Mouse (Mus musculus) common myeloid progenitor, adult 5-6 weeks (primary cell): ENCODE measurements around the gene Slc35b1. TPM values are rescaled to one million over a fixed set of nuclear protein-coding genes. Genes with fewer than 3 reads are reported as not detected.
"Not testable (repeated sequence)": the region's sequence is repeated elsewhere in the genome, so short reads cannot be mapped to it uniquely, and the experiment has no call there.

Source experiments
- ATAC-seq: replicated peaks from 2 replicates; pipeline ENCODE4 v1.8.0; 2016; ENCODE audit warnings: low read depth, mild to moderate bottlenecking, moderate TSS enrichment, inconsistent platforms; ENCODE audit not compliant: poor library complexity, severe bottlenecking
- total RNA-seq: library from RNA; stranded (forward); fragments of 200-1000, 187-1606 nt; gene quantifications from 2 replicates; pipeline ENCODE4 v1.2.3, GENCODE M21; 2017

The Slc35b1 gene
- total RNA-seq, 1 experiment from 2014 or later: 30.6 TPM

- no peak for ATAC-seq
These were observed 7.8 kb downstream of the Slc35b1 start for GRCm38 (mm10) chr11:95392223-95392667.

DNA sequence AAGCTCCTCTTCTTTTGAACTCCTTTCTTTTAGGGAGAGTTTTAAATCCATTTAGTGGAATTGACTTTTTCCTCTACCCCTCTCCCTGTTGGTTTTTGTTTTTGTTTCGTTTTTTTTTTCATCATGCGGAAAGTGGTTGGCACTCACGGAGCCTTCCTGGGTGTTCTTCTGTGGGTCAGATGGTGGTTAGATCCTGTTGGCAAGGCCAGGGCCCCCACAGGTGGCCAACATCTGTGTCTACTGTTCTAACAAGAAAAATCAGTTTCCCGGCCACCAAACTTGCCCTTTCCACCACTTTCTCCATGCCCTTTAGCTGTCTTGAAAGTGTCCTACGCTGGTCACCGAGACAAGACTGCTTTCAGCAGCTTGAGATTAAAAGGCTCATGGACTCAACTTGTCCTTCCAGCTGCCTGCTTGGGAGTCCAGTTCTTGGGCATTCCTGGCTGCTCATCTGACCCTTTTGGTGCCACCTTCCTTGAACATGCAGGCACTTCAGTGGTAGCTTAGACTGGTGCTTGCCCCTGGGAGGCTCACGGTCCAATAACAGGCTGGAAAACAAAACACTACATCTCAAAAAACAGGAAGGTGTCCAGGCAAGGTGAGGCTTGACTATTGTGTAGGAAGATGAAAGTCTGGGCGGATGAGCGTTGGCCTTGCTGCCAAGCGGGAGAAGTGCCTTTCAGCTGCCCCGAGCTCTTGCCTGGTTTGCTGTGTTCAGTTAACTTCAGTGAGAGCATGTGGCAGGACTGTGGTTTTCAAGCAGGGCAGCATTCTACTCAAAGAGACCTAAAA, 8.4 kb downstream of the Slc35b1 start:
- no peak for ATAC-seq

DNA sequence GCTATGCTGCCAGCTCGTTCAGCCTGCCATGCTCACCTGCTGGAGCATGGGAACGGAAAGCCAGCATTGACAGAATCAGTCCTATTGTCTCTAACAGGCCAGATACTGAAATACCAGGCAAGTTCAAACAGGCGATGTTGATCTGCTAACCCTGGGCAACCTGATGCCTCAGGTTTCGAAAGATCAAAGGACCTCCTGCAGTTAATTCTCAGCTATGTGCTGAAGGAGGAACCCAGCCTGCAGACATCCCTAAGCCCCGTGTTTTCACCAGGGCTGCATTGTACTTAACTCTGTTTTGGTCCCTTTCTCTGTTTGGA, 9.0 kb downstream of the Slc35b1 start:
- no peak for ATAC-seq

DNA sequence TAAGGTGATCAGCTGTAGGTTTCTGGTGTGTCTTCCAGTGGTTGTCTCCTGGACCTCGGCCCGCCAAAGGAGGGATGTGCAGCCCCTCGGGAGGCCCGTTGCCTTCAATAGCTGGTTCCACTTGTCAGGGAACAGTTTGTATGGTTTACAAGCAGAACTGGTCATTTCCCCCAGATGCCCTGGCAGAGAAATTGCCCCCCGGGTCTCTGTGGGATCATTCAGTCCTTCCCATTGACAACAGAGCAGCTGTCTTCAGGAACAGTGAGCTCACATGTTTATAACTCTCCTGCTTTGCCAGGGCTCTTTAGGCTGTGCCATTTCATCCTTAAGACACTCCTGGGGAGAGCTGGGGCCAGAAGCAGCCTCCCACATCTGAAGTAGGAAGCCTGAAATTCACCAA, 9.6 kb downstream of the Slc35b1 start:
- ATAC-seq: no peak

DNA sequence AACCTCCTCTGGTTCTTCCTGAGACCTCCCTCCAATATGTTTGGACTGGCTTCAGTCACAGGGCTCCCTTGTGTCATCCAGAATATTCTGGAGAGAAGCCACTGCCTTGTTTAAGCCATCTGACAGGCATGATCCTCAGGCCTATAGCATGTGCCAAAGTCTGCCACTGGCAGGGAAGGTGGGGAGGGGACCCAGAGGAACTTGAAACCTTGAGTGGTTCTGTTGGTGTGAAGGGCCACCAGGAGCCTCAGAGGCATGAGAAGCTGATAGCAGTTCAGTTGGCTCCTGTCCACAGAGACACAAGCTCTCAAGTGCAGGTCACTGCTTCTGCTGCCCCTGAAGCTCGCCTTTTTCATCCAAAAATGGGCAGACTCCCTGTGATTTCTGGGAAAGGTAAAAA, 12.1 kb downstream of the Slc35b1 start:
- no peak for ATAC-seq

DNA sequence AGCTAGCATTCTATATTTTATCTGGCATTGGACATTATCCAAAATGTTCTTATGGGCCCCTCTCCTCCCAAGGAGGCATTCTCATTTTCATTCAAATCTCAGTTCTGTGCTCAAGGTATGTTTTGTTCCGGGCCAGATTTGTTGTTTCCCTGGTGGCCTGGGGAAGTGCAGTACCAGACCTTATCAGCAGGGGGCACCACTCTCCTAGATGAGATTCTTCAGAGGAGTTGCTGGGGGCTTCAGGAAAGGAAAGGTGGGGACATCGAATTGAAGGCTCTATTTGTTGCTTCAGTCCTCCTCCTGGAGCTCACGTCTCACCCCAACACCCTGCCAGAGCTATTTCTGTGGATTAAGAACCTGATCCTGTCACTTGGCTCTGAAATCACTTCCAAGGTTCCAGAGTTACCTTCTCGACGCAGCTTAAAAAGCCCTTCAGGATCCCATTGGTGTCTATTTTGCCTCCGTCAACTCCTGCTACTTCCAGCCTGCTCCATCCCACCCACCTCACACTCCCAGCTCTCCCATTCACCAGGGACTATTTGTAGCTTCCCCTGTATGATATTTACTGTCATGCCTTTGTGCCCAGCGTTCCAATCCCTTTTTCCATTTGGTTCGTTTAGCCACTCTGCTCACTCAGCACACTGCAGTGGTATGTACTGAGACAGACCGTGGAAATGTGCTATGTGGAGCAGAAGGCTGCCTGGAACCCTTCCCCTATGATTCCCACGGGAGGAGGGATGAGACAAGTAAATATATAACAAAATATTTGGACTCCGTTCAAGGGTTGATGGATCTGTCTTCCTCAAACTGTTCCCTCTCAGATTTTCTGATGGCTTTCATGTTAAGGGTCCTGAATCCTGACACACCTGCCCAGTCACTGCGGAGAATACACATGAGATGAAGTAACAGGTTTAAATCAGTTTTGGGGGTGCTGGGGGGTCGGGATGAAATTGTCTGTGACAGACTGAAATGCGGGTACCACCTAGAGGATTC, 13.6 kb downstream of the Slc35b1 start:
- peak; percentile 80 for ATAC-seq

GRCm38 (mm10) chr11:95399520-95400020, 15.1 kb downstream of the Slc35b1 start:
- no peak for ATAC-seq

DNA sequence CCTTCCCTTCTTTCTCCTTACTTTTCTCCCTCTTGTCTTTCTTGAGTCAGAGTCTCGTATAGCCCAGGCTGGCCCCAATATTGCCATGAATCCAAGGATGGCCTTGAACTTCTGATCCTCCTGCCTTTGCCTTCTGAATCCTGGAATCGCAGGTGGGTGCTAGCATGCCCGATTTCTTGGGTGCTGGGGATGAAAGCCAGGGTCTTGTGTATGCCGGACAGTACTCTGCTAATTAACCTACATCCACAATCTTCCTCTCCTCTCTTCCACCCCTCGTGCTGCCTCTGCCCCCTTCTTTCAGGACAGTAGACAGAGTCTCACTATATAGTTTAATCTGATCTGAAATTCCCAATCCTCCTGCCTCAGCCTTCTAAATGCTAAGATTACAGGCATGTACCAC, 17.1 kb downstream of the Slc35b1 start:
- no peak for ATAC-seq

GRCm38 (mm10) chr11:95402196-95402595, 17.7 kb downstream of the Slc35b1 start:
- ATAC-seq: no peak

DNA sequence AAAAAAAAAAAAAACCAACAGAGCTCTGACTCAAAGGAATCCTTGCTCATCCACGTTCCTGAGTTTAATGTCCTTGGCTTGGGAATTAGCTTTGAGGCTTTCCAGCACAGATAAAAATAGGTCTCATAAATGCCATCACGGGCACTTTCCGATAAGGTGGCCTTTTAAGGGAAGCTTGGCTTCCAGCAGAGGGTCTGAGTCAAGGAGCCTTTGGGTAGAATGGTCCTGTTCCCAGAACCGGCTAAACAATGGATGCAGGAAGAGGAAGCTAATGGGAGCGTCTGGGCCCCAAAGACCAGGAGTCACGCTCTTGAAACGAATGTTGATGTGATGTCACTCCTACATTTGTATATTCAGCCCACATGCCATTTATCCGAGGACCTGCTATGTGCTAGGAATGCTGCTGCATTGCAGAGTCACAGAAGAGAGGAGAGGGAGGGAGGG, 18.2 kb downstream of the Slc35b1 start:
- ATAC-seq: no peak

DNA sequence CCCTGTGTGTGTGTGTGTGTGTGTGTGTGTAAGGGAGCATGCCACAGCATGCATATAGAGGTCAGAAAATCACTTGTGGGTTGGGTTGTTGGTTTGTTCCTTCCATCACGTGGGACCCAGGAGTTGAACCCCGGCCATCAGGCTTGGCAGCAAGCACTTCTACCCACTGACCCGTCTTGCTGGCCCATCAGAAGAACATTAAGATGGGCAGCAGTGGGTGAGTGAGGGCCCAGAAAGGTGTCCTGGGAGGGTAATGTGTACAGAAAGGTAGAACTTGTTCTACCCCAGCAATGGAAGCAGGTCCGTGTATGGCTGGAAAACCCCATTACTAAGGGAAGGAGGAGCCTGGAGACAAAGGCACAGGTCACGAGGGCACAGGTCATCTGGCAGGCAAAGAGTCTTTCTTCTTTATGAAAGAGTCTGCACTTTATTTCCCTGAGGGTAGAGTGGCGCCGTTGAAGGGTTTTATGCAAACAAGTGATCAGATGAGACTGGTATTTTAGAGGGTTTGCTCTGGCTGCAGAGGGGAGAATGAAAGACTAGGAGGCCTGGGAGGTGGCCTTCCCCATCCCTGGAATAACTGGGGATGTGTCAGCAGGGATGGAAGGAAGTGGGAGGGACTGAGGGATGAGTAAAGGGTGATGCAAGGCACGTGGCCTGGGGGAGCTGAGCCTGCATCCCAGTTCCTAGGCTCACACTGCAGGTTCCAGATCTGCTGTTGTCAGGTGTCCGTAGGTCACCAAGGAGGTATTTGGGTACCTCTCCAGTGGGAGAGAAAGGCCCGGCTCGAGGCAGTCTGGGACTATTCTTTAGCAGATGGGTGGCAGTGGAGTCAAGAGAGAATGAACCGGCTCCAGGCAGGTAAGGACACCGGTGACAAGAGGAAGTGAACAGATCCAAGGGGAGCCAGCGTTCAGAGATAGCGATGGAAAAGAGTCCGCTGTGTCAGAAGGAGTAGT, 19.2 kb downstream of the Slc35b1 start:
- ATAC-seq: no peak

DNA sequence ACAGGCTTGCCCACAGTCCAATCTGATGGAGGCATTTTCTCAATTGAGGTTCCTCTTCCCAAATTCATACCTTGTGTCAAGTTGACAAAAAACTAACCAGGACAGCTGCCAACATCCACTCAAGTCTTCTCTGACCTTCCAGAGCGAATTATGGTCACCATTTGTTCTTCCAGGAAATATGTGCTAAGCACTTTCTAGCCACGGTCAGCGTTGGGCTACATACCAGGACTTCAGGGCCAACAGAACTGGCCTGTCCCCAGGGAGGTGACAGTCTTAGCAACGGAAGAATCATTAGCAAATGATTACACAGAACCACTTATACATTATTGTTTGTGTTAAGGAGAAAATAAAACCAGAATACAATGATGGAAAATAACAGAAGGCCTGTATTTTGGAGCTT, 21.3 kb downstream of the Slc35b1 start:
- ATAC-seq: no peak

DNA sequence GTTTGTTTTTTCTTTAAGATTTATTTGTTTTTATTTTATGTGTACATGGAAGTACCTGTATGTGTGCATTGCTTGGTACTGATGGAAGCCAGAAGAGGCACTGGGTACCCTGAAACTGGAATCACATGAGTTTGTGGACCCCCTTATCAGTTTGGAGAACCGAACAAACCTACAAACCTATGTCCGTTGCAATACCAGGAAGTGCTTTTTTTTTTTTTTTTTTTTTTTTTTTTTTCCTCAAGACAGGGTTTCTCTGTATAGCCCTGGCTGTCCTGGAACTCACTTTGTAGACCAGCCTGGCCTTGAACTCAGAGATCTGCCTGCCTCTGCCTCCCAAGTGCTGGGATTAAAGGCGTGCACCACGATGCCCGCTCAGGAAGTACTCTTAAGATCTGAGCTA, 21.9 kb downstream of the Slc35b1 start:
- ATAC-seq: not testable (repeated sequence)

DNA sequence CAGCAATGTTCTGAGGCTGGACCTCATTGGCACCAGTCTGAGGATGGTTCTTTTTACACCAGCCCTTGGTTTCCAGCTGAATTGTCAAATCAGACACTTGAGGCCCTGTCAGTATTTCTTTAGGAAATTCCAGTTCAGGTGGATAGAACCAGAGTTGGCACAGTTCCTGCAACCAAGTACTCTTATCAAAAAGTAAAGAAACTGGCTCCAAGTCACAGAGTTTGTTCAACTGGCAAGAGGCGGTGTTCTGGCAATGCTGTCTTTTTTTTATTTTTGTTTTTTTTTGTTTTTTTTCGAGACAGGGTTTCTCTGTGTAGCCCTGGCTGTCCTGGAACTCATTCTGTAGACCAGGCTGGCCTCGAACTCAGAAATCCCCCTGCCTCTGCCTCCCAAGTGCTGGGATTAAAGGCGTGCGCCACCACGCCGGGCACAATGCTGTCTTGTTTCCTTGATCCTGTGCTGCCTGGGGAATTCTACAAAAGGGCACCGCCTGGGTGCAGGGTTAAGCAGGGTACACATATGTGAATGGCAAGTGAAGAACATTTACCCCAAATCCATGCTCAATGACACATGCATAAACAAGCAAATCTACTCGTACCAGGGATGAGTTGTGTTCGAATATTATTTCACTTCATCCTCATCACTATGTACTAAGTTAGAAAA, 25.1 kb downstream of the Slc35b1 start:
- no peak for ATAC-seq

- ATAC-seq: no peak
These were observed 27.0 kb downstream of the Slc35b1 start for GRCm38 (mm10) chr11:95411453-95412013.

DNA sequence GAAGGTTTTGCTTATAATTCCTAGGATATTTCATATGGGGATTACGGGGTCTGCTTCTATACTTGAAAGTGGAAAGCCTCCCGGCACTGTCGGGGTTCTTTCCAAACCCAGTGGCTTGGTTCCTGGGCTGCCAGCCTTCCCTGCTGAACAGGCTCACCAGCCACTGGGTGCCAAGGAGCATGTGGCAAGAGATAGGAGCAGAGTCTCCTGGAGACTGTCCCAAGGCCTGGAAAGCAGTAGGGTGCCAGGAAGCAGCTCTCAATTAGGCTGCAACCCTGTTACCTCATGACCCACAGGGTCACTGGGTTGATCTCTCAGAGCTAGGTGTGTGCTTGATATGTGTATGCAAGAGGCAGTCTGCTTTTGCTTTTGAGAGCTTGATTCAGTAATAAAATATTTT, 28.1 kb downstream of the Slc35b1 start:
- ATAC-seq: no peak

- ATAC-seq: peak; percentile 79
These were observed 29.4 kb downstream of the Slc35b1 start, which contains the start of gene Spop for GRCm38 (mm10) chr11:95413641-95414535. Gene Spop, plus strand, starts transcription at chr11:95414080.
